Mouse (Mus musculus): Measurements from ENCODE around the gene Arhgef11.

GRCm38 (mm10) chr3:87752567-87752966 is 135.2 kb downstream of the Arhgef11 start:
- TF ChIP-seq CTCF (IDR thresholded peaks at IDR 0.05; ENCODE audit: low read depth) (no peak), EP300 (IDR thresholded peaks at IDR 0.05; ENCODE audit: low read depth) (no peak)
